Mouse (Mus musculus): ENCODE results near the gene Msx3. TPM values are rescaled to one million over a fixed set of nuclear protein-coding genes. Genes with fewer than 3 reads are reported as not detected.

Msx3 gene
- polyA plus RNA-seq, 1 experiment from 2014 or later: not detected

DNA sequence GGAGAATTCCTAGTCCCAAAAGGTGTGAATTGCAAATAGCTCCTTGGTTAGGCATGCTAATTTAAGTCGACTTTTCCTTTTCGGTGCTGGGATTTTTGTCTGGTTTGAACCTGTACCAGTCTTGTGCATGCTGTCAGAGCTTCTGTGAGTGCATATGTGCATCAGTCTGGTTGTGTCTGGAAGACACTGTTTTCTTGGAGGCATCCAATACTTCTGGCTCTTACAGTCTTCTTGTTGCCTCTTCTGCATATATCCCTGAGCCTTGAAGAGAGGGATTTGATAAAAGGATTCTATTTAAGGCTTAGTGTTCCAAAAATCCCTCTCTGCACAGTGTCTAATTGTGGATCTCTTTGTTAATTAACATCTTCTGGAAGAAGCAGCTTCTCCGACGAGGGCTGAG lies 5.2 kb upstream of the Msx3 start:
- 66% methylated on average over 4 of the region's 4 CpGs for WGBS
- no peak overlapping the region for H3K4me2 ChIP-seq
- ATAC-seq (ENCODE audit: extremely low read depth, insufficient number of reproducible peaks, low FRiP score, low TSS enrichment): no peak
- H3K9me3 ChIP-seq: no peaks in the 10 kb centered on the region
- no peak overlapping the region for H3K27ac ChIP-seq (replicated peaks)
- H3K27me3 ChIP-seq (replicated peaks): peaks cover 100% of the 10 kb centered on the region
- no peak overlapping the region for H3K9ac ChIP-seq
- no peak overlapping the region for H3K4me3 ChIP-seq
- peaks cover 16% of the 10 kb centered on the region for H3K4me1 ChIP-seq
- no peaks in the 10 kb centered on the region for H3K36me3 ChIP-seq

DNA sequence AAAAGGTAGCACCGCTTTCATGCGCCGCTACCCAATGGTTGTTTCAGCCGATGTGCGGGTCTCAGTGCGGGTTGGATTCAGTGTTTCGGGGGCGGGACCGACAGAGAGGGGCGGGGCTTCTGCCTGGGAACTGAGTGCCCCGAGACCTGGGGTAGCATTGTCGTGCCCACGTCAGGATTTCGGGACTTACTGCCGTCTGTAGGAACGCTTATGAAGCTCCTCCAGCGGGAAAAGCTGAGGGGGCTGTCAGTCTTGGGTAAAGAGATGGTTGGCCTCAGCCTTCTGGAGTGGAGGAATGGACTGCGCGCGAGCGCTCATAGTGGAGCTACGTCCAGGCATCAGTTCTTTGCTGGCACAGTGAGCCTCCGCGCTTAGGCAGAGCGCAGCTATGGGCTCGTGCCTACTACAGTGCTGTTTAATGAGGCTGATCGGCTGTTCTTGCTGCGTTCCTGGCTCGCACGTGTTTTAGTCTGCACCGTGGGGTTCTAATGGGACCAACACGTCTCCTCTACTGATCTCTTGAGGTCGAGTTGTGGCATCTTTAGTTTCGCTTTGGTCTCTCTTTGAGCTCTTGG lies 313 bp upstream of the Msx3 start:
- Histone ChIP-seq H3K9ac (peak overlapping the region; percentile 63), H3K27me3 (replicated peaks) (peaks cover 100% of the 10 kb centered on the region), H3K9me3 (no peaks in the 10 kb centered on the region), H3K4me3 (peak overlapping the region; percentile 53), H3K4me2 (peak overlapping the region; percentile 84), H3K27ac (replicated peaks) (no peak overlapping the region), H3K36me3 (no peaks in the 10 kb centered on the region), H3K4me1 (peaks cover 23% of the 10 kb centered on the region)
- WGBS: under 1% methylated on average over 34 of the region's 34 CpGs
- ATAC-seq (ENCODE audit: extremely low read depth, insufficient number of reproducible peaks, low FRiP score, low TSS enrichment): no peak

DNA sequence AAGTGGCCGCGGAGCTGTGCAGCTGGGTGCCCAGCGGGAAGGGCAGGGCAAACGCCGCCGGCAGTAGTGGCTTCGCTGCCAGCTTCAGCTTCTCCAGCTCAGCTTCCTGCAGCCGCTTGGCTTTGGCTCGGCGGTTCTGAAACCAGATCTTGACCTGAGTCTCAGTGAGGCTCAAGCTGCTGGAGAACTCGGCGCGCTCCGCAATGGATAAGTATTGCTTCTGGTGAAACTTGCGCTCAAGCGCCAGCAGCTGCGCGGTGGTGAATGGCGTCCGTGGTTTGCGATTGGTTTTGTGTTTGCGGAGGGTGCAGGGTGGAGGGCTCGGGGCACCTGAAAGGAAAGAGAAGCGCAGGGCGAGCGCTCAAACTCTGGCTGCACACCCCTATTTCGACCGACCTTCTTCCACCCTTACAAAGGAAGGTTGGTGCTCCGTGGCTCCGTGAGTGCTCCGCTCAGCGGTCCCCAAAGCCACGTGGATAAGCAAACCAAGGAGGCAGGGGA lies 1.0 kb downstream of the Msx3 start:
- ATAC-seq (ENCODE audit: extremely low read depth, insufficient number of reproducible peaks, low FRiP score, low TSS enrichment): no peak
- 0 out of 2 replicates have a peak overlapping the region, but pooled peaks have one; percentile 26 for H3K9ac ChIP-seq

DNA sequence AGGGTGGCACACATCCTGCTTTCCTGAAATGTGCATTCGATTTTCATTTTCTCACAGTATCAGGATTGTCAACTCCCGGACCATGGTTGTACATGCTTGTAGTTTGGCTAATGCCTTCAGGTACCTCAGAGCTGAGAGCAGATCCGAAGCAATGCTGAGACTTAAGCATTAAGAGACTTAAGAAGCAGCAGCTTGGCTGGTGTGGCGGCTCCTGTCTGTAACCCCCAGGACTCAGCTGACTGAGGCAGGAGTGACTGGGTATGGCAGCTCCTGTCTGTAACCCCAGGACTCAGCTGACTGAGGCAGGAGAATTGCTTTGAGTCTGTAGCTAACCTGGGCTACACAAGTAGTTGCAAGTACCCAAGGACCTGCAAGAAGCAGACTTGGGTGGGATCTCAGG lies 3.3 kb downstream of the Msx3 start:
- no peak overlapping the region for H3K4me3 ChIP-seq
- H3K27ac ChIP-seq (replicated peaks): no peak overlapping the region
- H3K4me2 ChIP-seq: no peak overlapping the region
- H3K27me3 ChIP-seq (replicated peaks): peaks cover 74% of the 10 kb centered on the region
- ATAC-seq (ENCODE audit: extremely low read depth, insufficient number of reproducible peaks, low FRiP score, low TSS enrichment): no peak
- H3K9me3 ChIP-seq: no peaks in the 10 kb centered on the region
- H3K4me1 ChIP-seq: peaks cover 23% of the 10 kb centered on the region
- peaks cover 8% of the 10 kb centered on the region for H3K36me3 ChIP-seq
- no peak overlapping the region for H3K9ac ChIP-seq
- WGBS: 66% methylated on average over 4 of the region's 4 CpGs

More for the DNA sequence above, 1.0 kb downstream of the Msx3 start:
- under 1% methylated on average over 33 of the region's 33 CpGs for WGBS
- peak overlapping the region; percentile 84 for H3K4me2 ChIP-seq
- H3K9me3 ChIP-seq: no peaks in the 10 kb centered on the region
- H3K36me3 ChIP-seq: no peaks in the 10 kb centered on the region
- no peak overlapping the region for H3K27ac ChIP-seq (replicated peaks)
- H3K4me3 ChIP-seq: peak overlapping the region; percentile 53
- peaks cover 23% of the 10 kb centered on the region for H3K4me1 ChIP-seq
- peaks cover 97% of the 10 kb centered on the region for H3K27me3 ChIP-seq (replicated peaks)

DNA sequence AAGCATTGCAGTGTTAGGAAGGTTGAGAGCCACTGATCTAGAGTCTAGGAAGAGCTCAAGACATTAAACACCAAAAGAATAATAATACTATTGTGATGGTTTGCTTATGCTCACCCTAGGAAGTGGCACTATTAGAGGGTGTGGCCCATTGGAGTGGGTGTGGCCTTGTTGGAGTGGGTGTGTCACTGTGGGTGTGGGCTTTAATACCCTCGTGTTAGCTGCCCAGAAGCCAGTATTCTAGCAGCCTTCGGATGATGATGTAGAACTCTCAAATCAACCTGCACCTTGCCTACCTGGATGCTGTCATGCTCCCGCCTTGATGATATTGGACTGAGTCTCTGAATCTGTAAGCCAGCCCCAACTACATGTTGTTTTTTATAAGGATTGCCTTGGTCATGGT lies 6.2 kb downstream of the Msx3 start:
- H3K4me2 ChIP-seq: no peak overlapping the region
- H3K27ac ChIP-seq (replicated peaks): no peak overlapping the region
- 51% methylated on average over 3 of the region's 3 CpGs for WGBS
- no peaks in the 10 kb centered on the region for H3K9me3 ChIP-seq
- H3K27me3 ChIP-seq (replicated peaks): peaks cover 46% of the 10 kb centered on the region
- H3K4me1 ChIP-seq: peaks cover 2% of the 10 kb centered on the region
- H3K36me3 ChIP-seq: peaks cover 22% of the 10 kb centered on the region
- H3K9ac ChIP-seq: no peak overlapping the region
- H3K4me3 ChIP-seq: no peak overlapping the region
- ATAC-seq (ENCODE audit: extremely low read depth, insufficient number of reproducible peaks, low FRiP score, low TSS enrichment): no peak

DNA sequence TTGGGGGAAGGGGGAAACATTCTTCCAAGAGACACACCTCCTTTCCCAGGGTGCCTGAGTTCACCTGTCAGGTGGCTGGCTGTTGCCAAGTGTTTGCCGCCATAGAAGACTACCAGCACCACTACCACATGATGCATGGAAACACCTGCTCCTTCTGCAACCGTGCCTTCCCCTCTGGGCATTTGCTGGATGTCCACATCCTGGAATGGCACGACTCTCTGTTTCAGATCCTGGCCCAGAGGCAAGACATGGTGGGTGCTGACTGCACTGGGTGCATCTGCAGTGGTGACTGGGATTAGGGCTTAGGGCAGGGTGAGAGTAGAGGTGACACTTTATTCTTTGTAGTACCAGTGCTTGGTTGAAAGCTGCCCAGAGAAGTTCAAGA lies 11.7 kb downstream of the Msx3 start:
- ATAC-seq (ENCODE audit: extremely low read depth, insufficient number of reproducible peaks, low FRiP score, low TSS enrichment): no peak
- no peak overlapping the region for H3K27ac ChIP-seq (replicated peaks)
- H3K4me1 ChIP-seq: peaks cover 23% of the 10 kb centered on the region
- WGBS: 48% methylated on average over 3 of the region's 3 CpGs
- peak overlapping the region; percentile 94 for H3K9ac ChIP-seq
- H3K9me3 ChIP-seq: no peaks in the 10 kb centered on the region
- no peaks in the 10 kb centered on the region for H3K27me3 ChIP-seq (replicated peaks)
- peak overlapping the region; percentile 68 for H3K4me3 ChIP-seq
- H3K4me2 ChIP-seq: peak overlapping the region; percentile 83
- peaks cover 36% of the 10 kb centered on the region for H3K36me3 ChIP-seq

DNA sequence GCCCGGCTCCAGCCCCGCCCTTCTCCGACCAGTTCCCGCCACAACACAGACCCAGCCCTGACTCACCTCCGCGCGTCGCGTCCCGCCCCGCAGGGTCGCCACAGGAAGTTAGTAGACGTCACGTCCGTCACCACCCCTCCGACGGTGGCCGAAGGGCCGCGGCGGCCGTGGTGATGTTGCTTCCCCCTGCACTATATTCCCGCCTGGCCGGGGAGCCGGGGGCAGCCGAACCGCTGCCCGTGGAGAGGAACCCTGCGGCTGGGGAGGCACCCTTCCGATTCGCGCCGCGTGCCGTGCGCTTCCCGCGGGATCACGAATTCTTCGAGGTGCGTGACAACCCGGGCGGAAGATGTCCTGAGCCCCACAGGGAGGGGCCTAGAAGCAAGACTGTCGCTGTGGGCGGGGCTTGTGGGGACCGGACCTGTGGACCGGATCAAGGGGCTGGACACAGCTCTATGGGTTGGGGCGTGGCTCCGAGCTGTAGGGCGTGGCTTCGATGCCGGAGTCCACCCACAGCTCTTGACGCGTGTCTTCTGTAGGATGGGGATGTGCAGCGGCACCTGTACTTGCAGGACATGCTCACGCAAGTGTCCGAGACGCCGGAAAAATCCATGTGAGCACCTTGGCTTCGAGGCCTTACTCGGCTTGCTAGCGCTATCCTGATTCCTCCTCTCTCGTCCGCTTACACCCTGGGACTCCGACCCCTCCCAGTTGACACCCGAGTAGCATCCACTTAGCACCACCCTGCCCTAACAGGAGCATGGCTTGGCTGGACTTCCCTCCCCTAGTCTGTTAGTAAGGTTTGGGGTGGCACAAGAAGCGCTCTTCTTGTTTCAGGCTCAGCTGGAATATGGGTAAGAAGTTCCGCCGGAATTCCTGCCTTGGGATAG lies 12.4 kb downstream of the Msx3 start, which contains the start of the genes Zfp511 and Tubgcp2:
TSS of gene Zfp511 (plus strand) at position 111 of the 890 bp plus-strand sequence.
TSS of gene Tubgcp2 (minus strand) at position 389 of the 890 bp plus-strand sequence.
- Histone ChIP-seq H3K36me3 (peaks cover 43% of the 10 kb centered on the region), H3K4me3 (peak within 1 kb of the TSS; percentile 68), H3K9me3 (no peaks in the 10 kb centered on the region), H3K4me2 (peak within 1 kb of the TSS; percentile 83), H3K27ac (replicated peaks) (peak within 1 kb of the TSS; percentile 90), H3K9ac (peak within 1 kb of the TSS; percentile 94), H3K27me3 (replicated peaks) (no peaks in the 10 kb centered on the region), H3K4me1 (peaks cover 23% of the 10 kb centered on the region)
- ATAC-seq (ENCODE audit: extremely low read depth, insufficient number of reproducible peaks, low FRiP score, low TSS enrichment): peak; percentile 97
- 2% methylated on average over 69 of the region's 69 CpGs for WGBS

DNA sequence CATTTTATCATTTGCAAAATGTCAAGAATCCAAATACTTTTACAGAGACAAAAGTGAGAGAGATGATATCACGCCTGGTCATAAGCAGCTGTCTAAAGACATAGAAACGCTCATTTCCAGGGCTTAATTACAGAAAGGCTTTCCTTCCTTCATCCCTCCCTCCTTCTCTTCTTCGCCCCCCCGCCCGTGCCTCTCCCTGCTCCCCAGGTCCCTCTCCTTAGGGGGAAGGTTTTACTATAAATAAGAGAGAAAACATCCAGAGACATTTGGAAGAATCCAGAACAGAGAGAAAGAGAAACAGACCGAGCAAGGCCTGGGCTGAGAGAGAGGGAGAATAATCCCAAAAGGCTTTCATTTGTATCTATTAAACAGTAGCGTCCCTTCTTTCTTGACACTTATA lies 13.4 kb downstream of the Msx3 start:
- peaks cover 45% of the 10 kb centered on the region for H3K36me3 ChIP-seq
- no peaks in the 10 kb centered on the region for H3K27me3 ChIP-seq (replicated peaks)
- H3K4me1 ChIP-seq: peaks cover 23% of the 10 kb centered on the region
- ATAC-seq (ENCODE audit: extremely low read depth, insufficient number of reproducible peaks, low FRiP score, low TSS enrichment): no peak
- peak overlapping the region; percentile 68 for H3K4me3 ChIP-seq
- WGBS: 18% methylated on average over 7 of the region's 7 CpGs
- peak overlapping the region; percentile 83 for H3K4me2 ChIP-seq
- H3K9ac ChIP-seq: peak overlapping the region; percentile 94
- peak overlapping the region; percentile 90 for H3K27ac ChIP-seq (replicated peaks)
- no peaks in the 10 kb centered on the region for H3K9me3 ChIP-seq

DNA sequence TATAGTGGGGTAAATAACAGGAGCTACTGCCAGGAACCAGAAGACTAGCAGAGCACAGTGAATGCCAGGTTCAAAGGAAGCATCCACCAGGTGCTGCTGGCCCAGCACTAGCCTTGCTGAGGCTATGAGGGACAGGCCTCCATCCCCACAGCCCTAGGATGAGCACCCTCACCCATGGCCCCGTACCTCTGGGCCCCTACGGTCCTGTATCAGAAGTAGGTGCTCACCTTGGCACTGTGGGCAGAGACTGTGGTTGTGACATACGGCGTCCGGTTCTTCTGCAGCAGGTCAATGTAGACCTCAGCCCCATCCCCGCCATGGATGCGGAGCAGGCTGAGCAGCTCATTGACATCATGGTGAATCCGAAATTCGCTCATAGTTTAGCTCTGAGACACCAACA lies 15.5 kb downstream of the Msx3 start:
- Histone ChIP-seq H3K9me3 (no peaks in the 10 kb centered on the region), H3K9ac (no peak overlapping the region), H3K4me3 (no peak overlapping the region), H3K36me3 (peaks cover 52% of the 10 kb centered on the region), H3K4me1 (peaks cover 23% of the 10 kb centered on the region), H3K4me2 (no peak overlapping the region), H3K27ac (replicated peaks) (no peak overlapping the region), H3K27me3 (replicated peaks) (no peaks in the 10 kb centered on the region)
- ATAC-seq (ENCODE audit: extremely low read depth, insufficient number of reproducible peaks, low FRiP score, low TSS enrichment): no peak
- 91% methylated on average over 9 of the region's 9 CpGs for WGBS

DNA sequence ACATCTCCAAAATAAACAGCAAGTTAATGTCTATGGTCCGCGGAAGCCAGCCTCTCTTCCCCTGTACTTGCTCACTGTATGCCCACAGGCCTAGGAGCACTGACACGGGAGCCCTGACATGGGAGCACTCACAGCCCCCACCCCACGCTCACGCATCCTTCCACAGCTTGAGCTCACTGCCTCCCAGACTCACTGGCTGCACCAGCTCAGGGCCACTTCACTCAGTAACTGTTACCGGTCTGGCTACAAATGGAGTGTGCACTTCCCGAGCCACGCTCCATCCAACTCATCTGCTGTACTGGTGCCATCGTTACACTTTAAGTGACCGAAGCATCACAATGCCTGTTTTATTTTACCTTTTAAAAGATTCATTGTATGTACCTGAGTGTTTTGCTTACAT lies 16.5 kb downstream of the Msx3 start:
- peaks cover 21% of the 10 kb centered on the region for H3K4me1 ChIP-seq
- no peak for ATAC-seq (ENCODE audit: extremely low read depth, insufficient number of reproducible peaks, low FRiP score, low TSS enrichment)
- H3K9me3 ChIP-seq: no peaks in the 10 kb centered on the region
- peaks cover 57% of the 10 kb centered on the region for H3K36me3 ChIP-seq
- no peak overlapping the region for H3K4me3 ChIP-seq
- no peak overlapping the region for H3K27ac ChIP-seq (replicated peaks)
- H3K4me2 ChIP-seq: no peak overlapping the region
- no peak overlapping the region for H3K9ac ChIP-seq
- no peaks in the 10 kb centered on the region for H3K27me3 ChIP-seq (replicated peaks)
- 95% methylated on average over 10 of the region's 10 CpGs for WGBS

DNA sequence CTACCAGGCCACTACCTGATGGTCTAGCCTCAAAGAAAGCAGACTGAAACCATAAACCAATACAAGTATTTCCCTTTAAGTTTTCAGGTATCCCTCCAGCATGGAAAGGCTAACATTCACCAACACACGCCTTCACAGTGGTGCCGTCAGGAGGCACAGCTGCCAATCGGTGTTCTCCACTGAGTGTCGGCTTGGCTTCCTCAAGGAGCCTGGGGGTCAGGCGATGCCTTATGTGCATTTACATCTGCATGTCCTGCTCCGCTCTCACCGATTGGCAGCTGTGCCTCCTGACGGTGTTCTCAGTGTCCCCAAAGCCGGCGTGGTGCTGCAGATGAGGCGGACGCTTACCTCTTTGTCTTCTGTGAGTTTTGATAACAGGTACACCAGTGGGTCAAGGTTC lies 17.1 kb downstream of the Msx3 start:
- Histone ChIP-seq H3K4me3 (no peak overlapping the region), H3K4me1 (peaks cover 15% of the 10 kb centered on the region), H3K4me2 (no peak overlapping the region), H3K27me3 (replicated peaks) (no peaks in the 10 kb centered on the region), H3K27ac (replicated peaks) (no peak overlapping the region), H3K9me3 (no peaks in the 10 kb centered on the region), H3K36me3 (peaks cover 57% of the 10 kb centered on the region), H3K9ac (no peak overlapping the region)
- no peak for ATAC-seq (ENCODE audit: extremely low read depth, insufficient number of reproducible peaks, low FRiP score, low TSS enrichment)
- 91% methylated on average over 12 of the region's 12 CpGs for WGBS
